In genomic region chr16:81175302-81175943, GRCm38 (mm10) we compare ENCODE assay signal across 8 mouse cellular contexts. TPM values are rescaled to one million over a fixed set of nuclear protein-coding genes. Genes with fewer than 3 reads are reported as not detected.
A peak's percentile ranks its signal among the peaks of the same experiment; 100 is the strongest.
DNase-seq lines count a peak whose midpoint lies in the region; ATAC-seq lines count a peak whose summit lies in the region.

No protein-coding gene starts in this region.

- ATAC-seq in liver, embryonic 11.5 days (replicated peaks; ENCODE audit: low FRiP score) = no peak
- ATAC-seq in frontal cortex, adult (ENCODE audit: low TSS enrichment) = peak; percentile 100
- 0 out of 2 replicates have a peak, but pooled peaks have one; percentile 52 for ATAC-seq in megakaryocyte-erythroid progenitor cell, adult 5-6 weeks (replicated peaks; ENCODE audit: low FRiP score, low TSS enrichment, poor library complexity, severe bottlenecking)
- ATAC-seq in heart, embryonic 12.5 days (ENCODE audit: insufficient number of reproducible peaks, low FRiP score) = no peak

- H3K27me3 ChIP-seq in liver, embryonic 11.5 days (replicated peaks; ENCODE audit: control insufficient read depth, insufficient read depth, low read length) = no peaks in the 10 kb centered on the region
- H3K27me3 ChIP-seq in heart, embryonic 12.5 days (replicated peaks) = no peaks in the 10 kb centered on the region

- peak; percentile 31 for DNase-seq in liver
- DNase-seq in liver, embryonic 11.5 days (ENCODE audit: low spot score) = no peak
- peak; percentile 54 for DNase-seq in adrenal gland, postnatal 14 days
- DNase-seq in layer of hippocampus, adult 11-12 months (ENCODE audit: low spot score) = peak; percentile 72
- no peak for DNase-seq in spleen, postnatal 14 days (ENCODE audit: low spot score in 2 of 2)

- H3K4me1 ChIP-seq in liver, embryonic 11.5 days (replicated peaks; ENCODE audit: control insufficient read depth, insufficient read depth, low read length) = no peaks in the 10 kb centered on the region
- H3K4me1 ChIP-seq in heart, embryonic 12.5 days (replicated peaks) = no peaks in the 10 kb centered on the region

- no peak overlapping the region for H3K27ac ChIP-seq in liver, embryonic 11.5 days (ENCODE audit: low read depth, low read length)
- H3K27ac ChIP-seq in heart, embryonic 12.5 days (ENCODE audit: poor library complexity, severe bottlenecking) = no peak overlapping the region

- H3K4me3 ChIP-seq in liver, embryonic 11.5 days (ENCODE audit: low read depth, low read length) = no peak overlapping the region
- no peak overlapping the region for H3K4me3 ChIP-seq in heart, embryonic 12.5 days

- H3K36me3 ChIP-seq in liver, embryonic 11.5 days (ENCODE audit: control insufficient read depth, insufficient read depth, low read length) = no peaks in the 10 kb centered on the region
- H3K36me3 ChIP-seq in heart, embryonic 12.5 days = no peaks in the 10 kb centered on the region

- H3K9ac ChIP-seq in liver, embryonic 11.5 days (ENCODE audit: low read depth, low read length) = no peak overlapping the region
- H3K9ac ChIP-seq in heart, embryonic 12.5 days = no peak overlapping the region

- no peak overlapping the region for H3K4me2 ChIP-seq in liver, embryonic 11.5 days
- no peak overlapping the region for H3K4me2 ChIP-seq in heart, embryonic 12.5 days

- no peaks in the 10 kb centered on the region for H3K9me3 ChIP-seq in liver, embryonic 11.5 days (ENCODE audit: control insufficient read depth, low read length)
- H3K9me3 ChIP-seq in heart, embryonic 12.5 days (replicated peaks) = no peaks in the 10 kb centered on the region

- 56% methylated on average over 8 of the region's 8 CpGs for WGBS in liver, embryonic 11.5 days
- WGBS in heart, embryonic 12.5 days = 52% methylated on average over 8 of the region's 8 CpGs

RNA-seq across cellular contexts. Expression of gene Ncam2, which starts 25.1 kb away (rescaled TPM):
- 0.09 and 0.23 TPM in 2 replicates for polyA plus RNA-seq in liver, embryonic 11.5 days (2014; fragmentation: Nextera tagmentation; extraction: Ambion mirVana)
- total RNA-seq in adrenal gland, postnatal 14 days (2021) = 2.8 and 3.9 TPM in 2 replicates
- total RNA-seq in megakaryocyte-erythroid progenitor cell, adult 5-6 weeks (2014; fragmentation: Nextera tagmentation) = 0.17 TPM in 1 of 2 replicates, not detected in the other
- total RNA-seq in megakaryocyte-erythroid progenitor cell, adult 5-6 weeks (2017) = not detected in 2 replicates
- 0.04 TPM in 1 of 2 replicates, not detected in the other for polyA plus RNA-seq in heart, embryonic 12.5 days (2016; fragmentation: Nextera tagmentation; extraction: Ambion mirVana)

Comparison
In these comparisons a context has a peak if more than half of its experiments do, and no peak if none do; other contexts are left out.
1. DNase-seq: peak in liver (single experiment), adrenal gland, postnatal 14 days (single experiment) and layer of hippocampus, adult 11-12 months (single experiment); none in liver, embryonic 11.5 days (single experiment) and spleen, postnatal 14 days (0 of 2).
2. ATAC-seq: peak in frontal cortex, adult (single experiment) and megakaryocyte-erythroid progenitor cell, adult 5-6 weeks (single experiment); none in liver, embryonic 11.5 days (single experiment) and heart, embryonic 12.5 days (single experiment).